Mouse (Mus musculus) lung, adult 10 weeks (tissue): ENCODE measurements around the gene Sytl3. TPM values are rescaled to one million over a fixed set of nuclear protein-coding genes. Genes with fewer than 3 reads are reported as not detected.

Experiments used
- polyA plus RNA-seq: library from polyadenylated mRNA; stranded (reverse); fragments of 350-450 nt; fragmentation: Illumina TruSeq; extraction: RNeasy Lipid Tissue Mini Kit (QIAGEN cat#74804); gene quantifications from one replicate; pipeline ENCODE4 v1.2.3, GENCODE M21; 2014; ENCODE audit warnings: low read depth, low replicate concordance; ENCODE audit not compliant: insufficient read depth

Gene Sytl3
- polyA plus RNA-seq: 1.6 TPM

DNA sequence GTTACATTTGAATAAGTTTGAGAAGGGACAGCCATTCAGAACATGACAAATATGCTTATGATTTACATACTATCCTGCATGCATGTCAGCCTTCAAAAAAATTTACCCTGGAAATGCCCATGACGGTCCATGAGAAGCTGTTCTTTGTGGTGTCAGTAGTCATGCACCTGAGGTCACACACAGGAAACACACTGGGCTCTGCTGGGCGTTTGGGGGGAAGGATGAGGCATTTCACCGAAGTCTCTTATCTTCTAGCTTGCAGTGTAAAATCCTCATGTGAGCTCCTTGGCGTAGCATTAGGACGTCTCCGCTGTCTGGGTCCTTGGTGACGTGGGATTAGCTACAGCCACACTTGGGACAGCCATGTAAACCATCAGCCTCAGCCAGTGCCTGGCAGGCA, at the start of gene Sytl3:
Gene Sytl3 (plus strand): TSS at position 293 of the 400 bp plus-strand sequence.

DNA sequence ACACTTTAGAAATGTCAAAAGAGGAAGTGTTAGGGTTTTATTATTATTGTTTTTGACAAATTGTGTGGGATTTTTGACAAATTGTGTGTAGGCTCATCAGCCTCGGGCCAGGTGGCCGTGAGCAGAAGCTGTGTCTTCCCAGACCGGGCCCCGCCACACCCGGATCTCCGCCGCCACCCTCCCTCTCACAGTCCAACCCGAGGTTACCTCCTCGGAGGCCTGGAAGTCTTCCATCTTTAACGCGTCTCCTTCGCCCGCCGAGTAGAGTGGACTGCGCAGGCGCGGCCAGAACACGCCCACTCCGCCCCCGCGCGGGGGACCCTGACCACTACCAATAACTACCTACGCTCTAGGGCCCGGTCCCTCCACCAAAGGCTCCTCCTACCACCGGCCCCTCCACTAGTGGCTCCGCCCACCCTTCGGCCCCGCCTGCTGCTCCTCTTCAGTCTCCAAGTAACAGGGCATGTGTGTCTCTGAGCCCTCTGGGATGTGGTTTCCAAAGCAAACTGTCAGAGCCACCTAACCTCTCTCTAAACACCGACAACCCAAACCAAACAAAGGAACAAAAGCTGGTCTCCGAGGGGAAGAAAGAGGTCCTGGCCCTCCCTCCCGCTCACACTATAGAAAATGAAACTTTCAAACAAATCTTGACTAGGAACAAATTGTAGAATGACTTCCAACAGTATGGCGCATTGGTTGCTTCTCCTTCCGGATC, 3.2 kb upstream of the Sytl3 start, which contains the start of gene Dynlt1f:
Gene Dynlt1f (minus strand): TSS at position 334 of the 715 bp plus-strand sequence.

DNA sequence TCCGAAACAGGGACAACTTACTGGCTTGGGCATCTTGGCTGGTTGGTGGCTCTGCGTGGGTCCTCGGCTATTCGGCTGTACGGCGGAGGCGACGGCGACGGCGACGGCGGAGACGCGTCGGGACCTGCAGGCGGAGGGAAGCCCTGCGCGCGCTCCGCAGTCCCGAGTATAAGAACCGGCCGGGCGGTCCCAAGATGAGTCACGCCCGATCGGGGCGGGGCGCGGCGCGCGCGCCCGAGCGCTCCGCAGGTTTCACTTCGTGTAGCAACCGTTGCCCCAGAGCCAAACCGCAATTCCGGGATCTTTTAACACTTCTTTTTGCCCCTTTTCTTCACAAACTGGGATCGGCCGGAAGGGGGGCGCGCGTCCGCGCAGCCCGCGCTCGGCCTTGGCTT, 123.7 kb downstream of the Sytl3 start, which contains the start of gene Ezr:
Gene Ezr (minus strand): TSS at position 174 of the 395 bp plus-strand sequence.

Other genes with a start within 250 kb of the Sytl3 start
- 120 TPM for gene Dynlt1b, start 229.0 kb upstream of the Sytl3 start, polyA plus RNA-seq
- gene Dynlt1c, start 57.4 kb upstream of the Sytl3 start, polyA plus RNA-seq: 3.4 TPM
- 103 TPM for gene Dynlt1f, start 3.2 kb upstream of the Sytl3 start, polyA plus RNA-seq
- gene Ezr, start 123.7 kb downstream of the Sytl3 start, polyA plus RNA-seq: 87.5 TPM